Mouse (Mus musculus) myocyte (in vitro differentiated cells): ENCODE measurements around the gene Mettl15. TPM values are rescaled to one million over a fixed set of nuclear protein-coding genes. Genes with fewer than 3 reads are reported as not detected.

Experiments
- H3K27me3 ChIP-seq: one replicate; pipeline ENCODE4 v1.6.1; 2011; ENCODE audit not compliant: control insufficient read depth, insufficient read depth, insufficient read length
- H3K36me3 ChIP-seq: one replicate; pipeline ENCODE4 v1.6.1; 2011; ENCODE audit not compliant: control insufficient read depth, insufficient read depth
- H3K4me2 ChIP-seq: one replicate; pipeline ENCODE4 v1.6.1; 2011; ENCODE audit warnings: low read depth, control low read depth
- H3K4me3 ChIP-seq: one replicate; pipeline ENCODE4 v1.5.1; 2011; ENCODE audit warnings: mild to moderate bottlenecking, control low read depth, moderate library complexity
- H3K79me2 ChIP-seq: one replicate; pipeline ENCODE4 v1.6.1; 2011; ENCODE audit not compliant: control insufficient read depth, insufficient read depth
- H3ac ChIP-seq: one replicate; pipeline ENCODE4 v1.6.1; 2011; ENCODE audit not compliant: control insufficient read depth, insufficient read length
- CEBPB ChIP-seq: IDR thresholded peaks from 2 replicates; pipeline ENCODE4 v1.6.1; 2011; ENCODE audit warnings: mild to moderate bottlenecking, moderate library complexity; ENCODE audit not compliant: poor library complexity, insufficient read depth, severe bottlenecking
- E2F4 ChIP-seq: IDR thresholded peaks from one replicate; pipeline ENCODE4 v1.6.1; 2011; ENCODE audit warnings: mild to moderate bottlenecking, control low read depth, moderate library complexity; ENCODE audit not compliant: insufficient read depth
- MAX ChIP-seq: IDR thresholded peaks from one replicate; pipeline ENCODE4 v1.6.1; 2011; ENCODE audit warnings: low read depth, mild to moderate bottlenecking, control low read depth
- MYOD1 ChIP-seq, 3 experiments: IDR thresholded peaks; one replicate each; pipeline ENCODE4 v1.6.1; 2011; ENCODE audit warnings: control low read depth in 2 of 3, low read depth in 2 of 3, mild to moderate bottlenecking in 2 of 3, moderate library complexity in 1 of 3; ENCODE audit not compliant: insufficient read length in 2 of 3, control insufficient read depth in 1 of 3
- MYOG ChIP-seq, 3 experiments: IDR thresholded peaks; one replicate each; pipeline ENCODE4 v1.6.1; 2011; ENCODE audit warnings: control low read depth in 2 of 3, low read depth in 2 of 3, mild to moderate bottlenecking in 2 of 3; ENCODE audit not compliant: insufficient read length in 2 of 3, control insufficient read depth in 1 of 3, insufficient read depth in 1 of 3
- POLR2A ChIP-seq: IDR thresholded peaks from one replicate; pipeline ENCODE4 v1.6.1; 2011; ENCODE audit warnings: low read depth, mild to moderate bottlenecking, control low read depth, moderate library complexity; ENCODE audit not compliant: insufficient read length
- POLR2AphosphoS2 ChIP-seq: IDR thresholded peaks from one replicate; pipeline ENCODE4 v1.6.1; 2011; ENCODE audit warnings: low read depth, control low read depth; ENCODE audit not compliant: insufficient read length
- REST ChIP-seq: IDR thresholded peaks from one replicate; pipeline ENCODE4 v1.6.1; 2011; ENCODE audit warnings: mild to moderate bottlenecking, control low read depth, moderate library complexity; ENCODE audit not compliant: insufficient read depth, insufficient read length
- SRF ChIP-seq: IDR thresholded peaks from one replicate; pipeline ENCODE4 v1.6.1; 2011; ENCODE audit warnings: low read depth; ENCODE audit not compliant: control insufficient read depth, insufficient read length
- TCF12 ChIP-seq: IDR thresholded peaks from one replicate; pipeline ENCODE4 v1.6.1; 2011; ENCODE audit warnings: mild to moderate bottlenecking, control low read depth; ENCODE audit not compliant: poor library complexity, insufficient read depth, severe bottlenecking
- TCF3 ChIP-seq: IDR thresholded peaks from one replicate; pipeline ENCODE4 v1.6.1; 2011; ENCODE audit warnings: low read depth, control low read depth; ENCODE audit not compliant: insufficient read length
- USF1 ChIP-seq: IDR thresholded peaks from one replicate; pipeline ENCODE4 v1.6.1; 2011; ENCODE audit warnings: low read depth, mild to moderate bottlenecking, control low read depth, moderate library complexity
- polyA plus RNA-seq: library from polyadenylated mRNA; unstranded; fragments of >200 nt; fragmentation: generic; extraction: Trizol; gene quantifications from one replicate; pipeline ENCODE4 v1.2.1, GENCODE M21; 2012; ENCODE audit warnings: missing spikeins

The Mettl15 gene
- polyA plus RNA-seq, 1 experiment, result 5.6 TPM

DNA sequence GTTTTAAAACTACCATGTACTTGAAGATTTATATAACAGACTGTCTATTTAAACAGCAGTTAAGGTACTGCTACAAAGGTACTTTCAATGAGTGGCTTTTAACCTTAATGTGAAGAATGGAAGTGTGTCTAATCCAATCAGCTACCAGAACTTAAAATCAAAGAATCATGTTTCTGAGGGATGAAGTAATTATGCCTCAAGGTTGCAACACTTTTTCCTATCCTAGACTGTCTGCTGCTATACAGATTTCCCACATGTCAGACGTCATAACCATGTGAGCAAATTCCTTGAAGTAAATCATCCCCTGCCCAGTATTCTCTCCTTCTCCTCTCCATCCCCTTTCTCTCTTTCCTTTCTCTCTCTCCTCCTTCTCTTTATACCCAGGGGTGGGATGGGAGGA, 140.2 kb downstream of the Mettl15 start:
- Histone ChIP-seq H3ac (no peak overlapping the region), H3K4me3 (no peak overlapping the region), H3K27me3 (no peaks in the 10 kb centered on the region), H3K36me3 (no peaks in the 10 kb centered on the region), H3K4me2 (no peak overlapping the region), H3K79me2 (no peaks in the 10 kb centered on the region)
- TF ChIP-seq CEBPB, result peak; percentile 66
- TF ChIP-seq MYOD1 (IDR thresholded peaks at IDR 0.05; ENCODE audit: control insufficient read depth in 1 of 3, insufficient read length in 2 of 3, low read depth in 2 of 3), result no peak

DNA sequence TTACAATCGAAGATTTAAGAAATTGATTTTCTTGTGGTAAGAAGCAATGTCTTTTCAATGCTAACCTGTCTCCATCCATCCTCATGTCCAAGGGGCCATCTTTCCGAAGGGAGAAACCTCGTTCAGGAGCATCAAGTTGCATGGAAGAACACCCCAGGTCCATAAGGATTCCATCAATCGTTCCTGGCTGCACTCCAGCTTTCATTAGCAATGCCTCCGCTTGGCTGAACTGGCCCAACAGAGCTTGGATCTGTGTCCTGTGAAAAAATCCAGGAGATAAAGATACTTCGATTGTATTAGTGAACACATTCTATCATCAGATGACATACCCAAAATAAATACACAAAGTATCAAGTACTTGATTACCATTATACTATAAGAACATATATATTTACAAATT, 143.3 kb downstream of the Mettl15 start:
- Histone ChIP-seq H3K79me2 (no peaks in the 10 kb centered on the region), H3K36me3 (no peaks in the 10 kb centered on the region), H3K4me2 (no peak overlapping the region), H3ac (no peak overlapping the region), H3K4me3 (no peak overlapping the region), H3K27me3 (no peaks in the 10 kb centered on the region)
- TF ChIP-seq MYOD1 (IDR thresholded peaks at IDR 0.05; ENCODE audit: control insufficient read depth in 1 of 3, insufficient read length in 2 of 3, low read depth in 2 of 3) (no peak), MYOG (IDR thresholded peaks at IDR 0.05; ENCODE audit: control insufficient read depth in 1 of 3, insufficient read depth in 1 of 3, insufficient read length in 2 of 3, low read depth in 2 of 3) (no peak), REST (no peak), TCF12 (no peak), SRF (no peak), POLR2A (no peak)

DNA sequence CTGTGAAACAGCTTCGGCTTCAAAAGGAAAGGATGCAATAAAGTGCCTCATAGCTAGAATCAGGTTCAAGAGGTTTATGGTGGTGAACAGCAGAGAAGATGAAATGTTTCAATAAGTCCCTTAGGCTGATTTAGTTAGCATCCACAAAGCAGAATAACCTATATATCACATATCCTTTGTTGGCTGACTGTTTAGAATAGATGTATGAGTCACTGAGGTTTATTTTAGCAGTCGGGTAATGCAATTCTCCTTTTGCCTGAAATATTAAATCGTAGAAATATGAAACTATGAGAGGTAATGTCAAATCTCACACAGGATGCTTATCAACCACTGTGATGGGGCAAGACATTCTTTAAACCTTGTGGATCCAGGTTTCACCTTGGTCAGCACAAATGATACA, 149.8 kb downstream of the Mettl15 start:
- no peaks in the 10 kb centered on the region for H3K27me3 ChIP-seq

DNA sequence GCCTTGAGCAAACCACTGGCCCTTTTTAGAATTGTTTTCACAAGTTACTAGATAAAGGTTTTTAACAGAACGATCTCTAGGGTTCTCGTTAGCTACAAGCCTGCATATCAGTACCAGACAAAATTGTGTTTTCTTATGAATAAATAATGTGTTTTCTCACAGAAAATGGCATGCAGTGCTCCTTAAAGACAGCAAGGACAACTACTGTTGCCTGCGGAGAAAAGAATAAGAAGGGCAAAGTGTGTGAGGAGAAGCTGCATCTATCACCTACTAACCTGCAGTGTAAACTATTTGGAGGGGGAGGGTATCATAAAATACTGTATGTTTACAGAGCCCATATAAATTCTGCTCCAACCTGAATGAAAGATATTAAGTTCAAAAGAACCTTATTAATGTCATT, 150.6 kb downstream of the Mettl15 start:
- H3K4me3 ChIP-seq, result no peak overlapping the region
- no peaks in the 10 kb centered on the region for H3K79me2 ChIP-seq
- H3K36me3 ChIP-seq, result no peaks in the 10 kb centered on the region
- no peak overlapping the region for H3K4me2 ChIP-seq
- no peaks in the 10 kb centered on the region for H3K27me3 ChIP-seq
- TF ChIP-seq POLR2AphosphoS2 (no peak), POLR2A (no peak), MAX (no peak), USF1 (no peak), MYOD1 (IDR thresholded peaks at IDR 0.05; ENCODE audit: control insufficient read depth in 1 of 3, insufficient read length in 2 of 3, low read depth in 2 of 3) (no peak), TCF3 (no peak), SRF (no peak), TCF12 (no peak)
- no peak overlapping the region for H3ac ChIP-seq

More for the DNA sequence above, 149.8 kb downstream of the Mettl15 start:
- Histone ChIP-seq H3K79me2 (no peaks in the 10 kb centered on the region), H3K4me2 (no peak overlapping the region), H3K36me3 (no peaks in the 10 kb centered on the region), H3K4me3 (no peak overlapping the region), H3ac (no peak overlapping the region)
- TF ChIP-seq MAX (no peak), E2F4 (no peak), REST (no peak), CEBPB (no peak), MYOD1 (IDR thresholded peaks at IDR 0.05; ENCODE audit: control insufficient read depth in 1 of 3, insufficient read length in 2 of 3, low read depth in 2 of 3) (no peak), POLR2A (no peak), MYOG (IDR thresholded peaks at IDR 0.05; ENCODE audit: control insufficient read depth in 1 of 3, insufficient read depth in 1 of 3, insufficient read length in 2 of 3, low read depth in 2 of 3) (no peak), TCF12 (no peak)

DNA sequence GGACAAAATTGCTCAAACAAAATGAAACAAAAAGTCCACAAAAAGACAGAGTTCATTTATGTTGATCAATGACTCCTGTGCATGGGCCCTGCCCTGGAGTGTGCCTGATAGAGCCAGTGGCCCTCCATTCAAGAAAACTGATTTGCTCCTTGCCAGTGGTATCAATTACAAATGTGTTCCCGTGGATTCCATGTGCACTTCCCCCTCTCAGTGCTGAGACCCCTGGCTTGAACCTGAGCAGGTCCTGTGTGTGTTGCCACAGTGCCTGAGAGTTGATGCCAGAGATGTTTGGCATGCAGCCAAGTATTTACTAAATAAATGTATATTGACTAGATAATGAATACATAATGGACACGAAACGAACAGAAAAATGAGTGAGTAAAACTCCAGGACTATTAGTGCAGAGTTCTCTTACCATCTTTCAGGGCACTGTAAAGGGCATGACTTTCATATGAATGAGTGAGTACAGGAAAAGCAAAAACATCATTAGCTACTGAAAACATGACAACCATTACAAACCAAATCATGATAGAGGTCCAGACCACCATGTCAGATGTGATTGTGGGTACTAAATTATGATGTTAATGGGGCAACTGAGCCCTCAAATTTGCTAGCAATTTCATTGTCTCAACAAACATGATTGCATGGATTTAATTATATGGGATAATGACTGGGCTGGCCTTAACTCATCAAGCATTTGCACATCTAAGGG, 174.6 kb downstream of the Mettl15 start:
- Histone ChIP-seq H3K4me3 (no peak overlapping the region), H3K79me2 (no peaks in the 10 kb centered on the region), H3K4me2 (no peak overlapping the region), H3K36me3 (no peaks in the 10 kb centered on the region), H3K27me3 (no peaks in the 10 kb centered on the region), H3ac (no peak overlapping the region)
- no peak for TF ChIP-seq TCF3
- TF ChIP-seq TCF12, result no peak
- no peak for TF ChIP-seq REST
- no peak for TF ChIP-seq USF1
- TF ChIP-seq MAX, result no peak
- TF ChIP-seq MYOD1 (IDR thresholded peaks at IDR 0.05; ENCODE audit: control insufficient read depth in 1 of 3, insufficient read length in 2 of 3, low read depth in 2 of 3), result no peak
- no peak for TF ChIP-seq CEBPB
- no peak for TF ChIP-seq SRF
- no peak for TF ChIP-seq POLR2A
- no peak for TF ChIP-seq POLR2AphosphoS2

DNA sequence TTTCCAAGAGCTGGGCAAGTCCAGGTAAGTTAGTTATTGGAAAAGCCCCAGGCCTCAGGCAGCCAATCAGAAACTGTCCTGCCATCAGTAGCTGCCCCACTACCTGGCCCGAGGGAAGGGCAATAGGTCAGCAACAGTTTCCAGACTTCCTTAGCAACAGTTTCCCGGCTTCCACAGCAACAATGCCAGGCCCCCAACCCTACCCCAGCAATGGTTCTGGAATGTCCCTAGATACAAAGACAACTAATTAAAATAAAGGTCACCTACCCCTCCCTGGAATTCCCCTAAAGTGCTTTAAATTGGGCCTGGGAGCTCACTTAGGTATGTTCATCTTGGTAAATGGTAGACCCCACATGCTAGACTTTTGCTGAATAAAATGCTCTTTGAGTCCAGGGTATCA, 230.9 kb downstream of the Mettl15 start:
- no peak overlapping the region for H3K4me3 ChIP-seq
- no peaks in the 10 kb centered on the region for H3K27me3 ChIP-seq
- no peaks in the 10 kb centered on the region for H3K79me2 ChIP-seq
- H3K4me2 ChIP-seq, result no peak overlapping the region
- no peak for TF ChIP-seq TCF12
- no peak for TF ChIP-seq MYOG (IDR thresholded peaks at IDR 0.05; ENCODE audit: control insufficient read depth in 1 of 3, insufficient read depth in 1 of 3, insufficient read length in 2 of 3, low read depth in 2 of 3)
- TF ChIP-seq TCF3, result no peak
- TF ChIP-seq E2F4, result no peak
- TF ChIP-seq MYOD1 (IDR thresholded peaks at IDR 0.05; ENCODE audit: control insufficient read depth in 1 of 3, insufficient read length in 2 of 3, low read depth in 2 of 3), result no peak
- no peak for TF ChIP-seq POLR2AphosphoS2
- no peak for TF ChIP-seq SRF
- no peak for TF ChIP-seq MAX
- TF ChIP-seq USF1, result no peak
- no peak for TF ChIP-seq CEBPB
- no peak for TF ChIP-seq REST
- no peak for TF ChIP-seq POLR2A
- no peaks in the 10 kb centered on the region for H3K36me3 ChIP-seq
- no peak overlapping the region for H3ac ChIP-seq
